Mouse (Mus musculus): ENCODE measurements around the gene Gstp1. TPM values are rescaled to one million over a fixed set of nuclear protein-coding genes. Genes with fewer than 3 reads are reported as not detected.

Gstp1 gene
- 973 and 1,014 TPM in 2 replicates for polyA plus RNA-seq (2015; fragmentation: Nextera tagmentation; extraction: Ambion mirVana)

- peak; percentile 81 for ATAC-seq
- WGBS, result under 1% methylated on average over 26 of the region's 26 CpGs
- H3K27ac ChIP-seq, result peak within 1 kb of the TSS; percentile 89
Observed at GRCm38 (mm10) chr19:4037788-4038232, at the start of gene Gstp1. TSS of gene Gstp1 (minus strand) at chr19:4037985.

GRCm38 (mm10) chr19:4087090-4087489 lies 49.3 kb upstream of the Gstp1 start:
- 86% methylated on average over 5 of the region's 5 CpGs for WGBS
- no peak overlapping the region for H3K9ac ChIP-seq
- no peak for ATAC-seq

More at GRCm38 (mm10) chr19:4037788-4038232, at the start of gene Gstp1:
- Histone ChIP-seq H3K9ac (peak within 1 kb of the TSS; percentile 84), H3K4me3 (replicated peaks) (peak within 1 kb of the TSS; percentile 76), H3K27me3 (replicated peaks) (no peaks in the 10 kb centered on the region), H3K4me2 (replicated peaks) (peak within 1 kb of the TSS; percentile 80), H3K9me3 (no peaks in the 10 kb centered on the region), H3K36me3 (no peaks in the 10 kb centered on the region), H3K4me1 (replicated peaks) (peaks cover 23% of the 10 kb centered on the region)

GRCm38 (mm10) chr19:4086156-4086555 lies 48.4 kb upstream of the Gstp1 start:
- Histone ChIP-seq H3K9me3 (no peaks in the 10 kb centered on the region), H3K4me3 (replicated peaks) (no peak overlapping the region), H3K27ac (no peak overlapping the region), H3K9ac (no peak overlapping the region), H3K4me1 (replicated peaks) (0 out of 2 replicates have a peak, but pooled peaks cover 4% of the 10 kb centered on the region), H3K4me2 (replicated peaks) (no peak overlapping the region), H3K27me3 (replicated peaks) (no peaks in the 10 kb centered on the region), H3K36me3 (no peaks in the 10 kb centered on the region)
- no peak for ATAC-seq
- 88% methylated on average over 15 of the region's 15 CpGs for WGBS

More at GRCm38 (mm10) chr19:4087090-4087489, 49.3 kb upstream of the Gstp1 start:
- no peak overlapping the region for H3K27ac ChIP-seq
- H3K4me2 ChIP-seq (replicated peaks), result no peak overlapping the region
- H3K36me3 ChIP-seq, result no peaks in the 10 kb centered on the region
- H3K4me3 ChIP-seq (replicated peaks), result no peak overlapping the region
- no peaks in the 10 kb centered on the region for H3K27me3 ChIP-seq (replicated peaks)
- 0 out of 2 replicates have a peak, but pooled peaks cover 4% of the 10 kb centered on the region for H3K4me1 ChIP-seq (replicated peaks)
- H3K9me3 ChIP-seq, result no peaks in the 10 kb centered on the region

- Histone ChIP-seq H3K27ac (no peak overlapping the region), H3K9me3 (no peaks in the 10 kb centered on the region), H3K27me3 (replicated peaks) (no peaks in the 10 kb centered on the region), H3K4me2 (replicated peaks) (no peak overlapping the region), H3K36me3 (no peaks in the 10 kb centered on the region), H3K9ac (no peak overlapping the region), H3K4me3 (replicated peaks) (no peak overlapping the region), H3K4me1 (replicated peaks) (0 out of 2 replicates have a peak, but pooled peaks cover 4% of the 10 kb centered on the region)
- 80% methylated on average over 1 of the region's 1 CpGs for WGBS
- ATAC-seq, result no peak
Observed at GRCm38 (mm10) chr19:4084984-4085383, 47.2 kb upstream of the Gstp1 start.

GRCm38 (mm10) chr19:4083826-4084225 lies 46.0 kb upstream of the Gstp1 start:
- ATAC-seq, result no peak
- no peak overlapping the region for H3K9ac ChIP-seq
- no peaks in the 10 kb centered on the region for H3K36me3 ChIP-seq
- no peak overlapping the region for H3K27ac ChIP-seq
- H3K4me1 ChIP-seq (replicated peaks), result 0 out of 2 replicates have a peak, but pooled peaks cover 4% of the 10 kb centered on the region
- WGBS, result 31% methylated on average over 8 of the region's 8 CpGs
- no peaks in the 10 kb centered on the region for H3K27me3 ChIP-seq (replicated peaks)
- H3K4me3 ChIP-seq (replicated peaks), result no peak overlapping the region
- H3K4me2 ChIP-seq (replicated peaks), result no peak overlapping the region
- no peaks in the 10 kb centered on the region for H3K9me3 ChIP-seq

GRCm38 (mm10) chr19:4083316-4083715 lies 45.5 kb upstream of the Gstp1 start:
- Histone ChIP-seq H3K9me3 (no peaks in the 10 kb centered on the region), H3K27ac (no peak overlapping the region), H3K27me3 (replicated peaks) (no peaks in the 10 kb centered on the region), H3K36me3 (no peaks in the 10 kb centered on the region), H3K4me3 (replicated peaks) (no peak overlapping the region), H3K4me2 (replicated peaks) (no peak overlapping the region), H3K4me1 (replicated peaks) (0 out of 2 replicates have a peak, but pooled peaks cover 4% of the 10 kb centered on the region), H3K9ac (no peak overlapping the region)
- WGBS, result 92% methylated on average over 7 of the region's 7 CpGs
- ATAC-seq, result no peak

GRCm38 (mm10) chr19:4082219-4082965 lies 44.6 kb upstream of the Gstp1 start:
- Histone ChIP-seq H3K9ac (no peak overlapping the region), H3K36me3 (no peaks in the 10 kb centered on the region), H3K9me3 (no peaks in the 10 kb centered on the region), H3K4me1 (replicated peaks) (0 out of 2 replicates have a peak, but pooled peaks cover 4% of the 10 kb centered on the region), H3K27me3 (replicated peaks) (no peaks in the 10 kb centered on the region), H3K27ac (no peak overlapping the region), H3K4me3 (replicated peaks) (no peak overlapping the region), H3K4me2 (replicated peaks) (no peak overlapping the region)
- no peak for ATAC-seq
- 80% methylated on average over 11 of the region's 11 CpGs for WGBS

GRCm38 (mm10) chr19:4081394-4081793 lies 43.6 kb upstream of the Gstp1 start, which contains the start of gene Cabp2:
TSS of gene Cabp2 (plus strand) at chr19:4081578.
- no peak within 1 kb of the TSS for H3K4me3 ChIP-seq (replicated peaks)
- H3K27me3 ChIP-seq (replicated peaks), result no peaks in the 10 kb centered on the region
- no peak within 1 kb of the TSS for H3K4me2 ChIP-seq (replicated peaks)
- WGBS, result 56% methylated on average over 3 of the region's 3 CpGs
- H3K9ac ChIP-seq, result no peak within 1 kb of the TSS
- ATAC-seq, result no peak
- no peaks in the 10 kb centered on the region for H3K36me3 ChIP-seq
- H3K9me3 ChIP-seq, result no peaks in the 10 kb centered on the region
- H3K27ac ChIP-seq, result no peak within 1 kb of the TSS
- 0 out of 2 replicates have a peak, but pooled peaks cover 4% of the 10 kb centered on the region for H3K4me1 ChIP-seq (replicated peaks)

- no peak for ATAC-seq
- Histone ChIP-seq H3K36me3 (no peaks in the 10 kb centered on the region), H3K4me2 (replicated peaks) (no peak overlapping the region), H3K9me3 (no peaks in the 10 kb centered on the region), H3K4me1 (replicated peaks) (0 out of 2 replicates have a peak, but pooled peaks cover 4% of the 10 kb centered on the region), H3K9ac (no peak overlapping the region), H3K27me3 (replicated peaks) (no peaks in the 10 kb centered on the region), H3K27ac (no peak overlapping the region), H3K4me3 (replicated peaks) (no peak overlapping the region)
- 61% methylated on average over 8 of the region's 8 CpGs for WGBS
Observed at GRCm38 (mm10) chr19:4080511-4081009, 42.8 kb upstream of the Gstp1 start.

GRCm38 (mm10) chr19:4079594-4079993 lies 41.8 kb upstream of the Gstp1 start:
- Histone ChIP-seq H3K27me3 (replicated peaks) (no peaks in the 10 kb centered on the region), H3K9me3 (no peaks in the 10 kb centered on the region), H3K4me2 (replicated peaks) (no peak overlapping the region), H3K36me3 (no peaks in the 10 kb centered on the region), H3K9ac (no peak overlapping the region), H3K4me1 (replicated peaks) (0 out of 2 replicates have a peak, but pooled peaks cover 4% of the 10 kb centered on the region), H3K27ac (no peak overlapping the region), H3K4me3 (replicated peaks) (no peak overlapping the region)
- ATAC-seq, result no peak
- 78% methylated on average over 1 of the region's 1 CpGs for WGBS

GRCm38 (mm10) chr19:4075531-4075930 lies 37.7 kb upstream of the Gstp1 start:
- H3K27me3 ChIP-seq (replicated peaks), result no peaks in the 10 kb centered on the region
- 85% methylated on average over 1 of the region's 1 CpGs for WGBS
- no peak for ATAC-seq
- H3K4me2 ChIP-seq (replicated peaks), result no peak overlapping the region
- no peak overlapping the region for H3K9ac ChIP-seq
- no peaks in the 10 kb centered on the region for H3K4me1 ChIP-seq (replicated peaks)
- H3K36me3 ChIP-seq, result no peaks in the 10 kb centered on the region
- H3K4me3 ChIP-seq (replicated peaks), result no peak overlapping the region
- no peak overlapping the region for H3K27ac ChIP-seq
- H3K9me3 ChIP-seq, result no peaks in the 10 kb centered on the region

- no peaks in the 10 kb centered on the region for H3K36me3 ChIP-seq
- H3K4me2 ChIP-seq (replicated peaks), result no peak overlapping the region
- ATAC-seq, result no peak
- H3K4me1 ChIP-seq (replicated peaks), result no peaks in the 10 kb centered on the region
- H3K9ac ChIP-seq, result no peak overlapping the region
- H3K4me3 ChIP-seq (replicated peaks), result no peak overlapping the region
- no peak overlapping the region for H3K27ac ChIP-seq
- no peaks in the 10 kb centered on the region for H3K9me3 ChIP-seq
- no peaks in the 10 kb centered on the region for H3K27me3 ChIP-seq (replicated peaks)
- WGBS, result 73% methylated on average over 6 of the region's 6 CpGs
Observed at GRCm38 (mm10) chr19:4072706-4073424, 35.1 kb upstream of the Gstp1 start.
